Mouse (Mus musculus) CH12.LX (cell line): Measurements from ENCODE around the gene Trim59. TPM values are rescaled to one million over a fixed set of nuclear protein-coding genes. Genes with fewer than 3 reads are reported as not detected.

ENCODE experiments used
- DNase-seq: peaks from one replicate; pipeline ENCODE4 v3.0.0-alpha.2; 2013; ENCODE audit errors: extremely low read depth
- H3K27ac ChIP-seq: 2 replicates; pipeline ENCODE4 v1.5.1; 2012; ENCODE audit warnings: low read depth, mild to moderate bottlenecking, control low read depth, moderate library complexity; ENCODE audit not compliant: insufficient read depth
- H3K27me3 ChIP-seq: replicated peaks from 2 replicates; pipeline ENCODE3; 2012; ENCODE audit warnings: inconsistent platforms
- H3K36me3 ChIP-seq, 2 experiments: replicated peaks in 1 of 2; 2 replicates each; pipeline versions ENCODE3 to v1.6.1; 2012; ENCODE audit warnings: inconsistent platforms in 1 of 2, low read length in 1 of 2, mild to moderate bottlenecking in 1 of 2, mixed read lengths in 1 of 2, moderate library complexity in 1 of 2; ENCODE audit not compliant: control insufficient read depth in 1 of 2, insufficient read depth in 1 of 2
- H3K4me1 ChIP-seq, 2 experiments: 2 replicates each; pipeline ENCODE4 v1.6.1; 2012; ENCODE audit warnings: inconsistent platforms in 1 of 2, moderate library complexity in 1 of 2; ENCODE audit not compliant: insufficient read depth in 2 of 2, control insufficient read depth in 1 of 2
- H3K4me2 ChIP-seq: 2 replicates; pipeline ENCODE4 v1.6.1; 2012; ENCODE audit warnings: low read depth, mild to moderate bottlenecking, control low read depth; ENCODE audit not compliant: poor library complexity, insufficient read depth, severe bottlenecking
- H3K4me3 ChIP-seq, 3 experiments: fragments of 150-350 bp in 1 of 3; sonication (generic) in 1 of 3; replicated peaks in 1 of 3; 2 replicates each; pipeline versions ENCODE3 to v1.5.1; 2011 to 2012; ENCODE audit warnings: low read depth in 2 of 3, low read length in 2 of 3, mild to moderate bottlenecking in 2 of 3, moderate library complexity in 2 of 3, control low read depth in 1 of 3, improper control_type of control experiment in 1 of 3, inconsistent platforms in 1 of 3, mixed read lengths in 1 of 3; ENCODE audit not compliant: poor library complexity in 1 of 3
- H3K79me2 ChIP-seq: replicated peaks from 2 replicates; pipeline ENCODE4 v1.6.1; 2012; ENCODE audit warnings: mild to moderate bottlenecking, moderate library complexity; ENCODE audit not compliant: control insufficient read depth, poor library complexity, insufficient read depth, severe bottlenecking; ENCODE audit errors: extremely low read depth
- H3K9ac ChIP-seq: 2 replicates; pipeline ENCODE4 v1.6.1; 2012; ENCODE audit warnings: low read depth, mild to moderate bottlenecking, control low read depth, moderate library complexity; ENCODE audit not compliant: insufficient read depth
- H3K9me3 ChIP-seq: replicated peaks from 2 replicates; pipeline ENCODE3; 2012; ENCODE audit warnings: low read length, inconsistent platforms, mixed read lengths
- BHLHE40 ChIP-seq: IDR thresholded peaks from 2 replicates; pipeline ENCODE4 v1.6.1; 2011; ENCODE audit warnings: mild to moderate bottlenecking, low read depth, low read length, improper control_type of control experiment
- CHD1 ChIP-seq: IDR thresholded peaks from 2 replicates; pipeline ENCODE4 v1.6.1; 2012; ENCODE audit warnings: low read depth, low read length, improper control_type of control experiment, inconsistent platforms
- CHD2 ChIP-seq: IDR thresholded peaks from 2 replicates; pipeline ENCODE4 v1.6.1; 2011; ENCODE audit warnings: low read length, improper control_type of control experiment
- CTCF ChIP-seq, 2 experiments: IDR thresholded peaks in 1 of 2; conservative IDR thresholded peaks in 1 of 2; 2 replicates each; pipeline ENCODE4 v1.5.1; 2011 to 2012; ENCODE audit warnings: low read depth in 2 of 2, low read length in 2 of 2, improper control_type of control experiment in 1 of 2, inconsistent platforms in 1 of 2, mild to moderate bottlenecking in 1 of 2, moderate library complexity in 1 of 2
- E2F4 ChIP-seq: IDR thresholded peaks from 2 replicates; pipeline ENCODE4 v1.6.1; 2011; ENCODE audit warnings: low read depth, low read length, improper control_type of control experiment; ENCODE audit not compliant: insufficient replicate concordance
- ELF1 ChIP-seq: IDR thresholded peaks from 2 replicates; pipeline ENCODE4 v1.6.1; 2014; ENCODE audit warnings: low read depth, mild to moderate bottlenecking, inconsistent platforms, low read length, improper control_type of control experiment
- EP300 ChIP-seq: IDR thresholded peaks from 2 replicates; pipeline ENCODE4 v1.6.1; 2011; ENCODE audit warnings: low read length, improper control_type of control experiment
- ETS1 ChIP-seq: conservative IDR thresholded peaks from 2 replicates; pipeline ENCODE4 v1.6.1; 2012; ENCODE audit warnings: low read depth, mild to moderate bottlenecking, inconsistent platforms, low read length, improper control_type of control experiment, moderate library complexity
- GABPA ChIP-seq: IDR thresholded peaks from 2 replicates; pipeline ENCODE4 v1.6.1; 2012; ENCODE audit warnings: low read depth, low read length, improper control_type of control experiment, inconsistent platforms; ENCODE audit not compliant: insufficient replicate concordance
- HCFC1 ChIP-seq: IDR thresholded peaks from 2 replicates; pipeline ENCODE4 v1.6.1; 2012; ENCODE audit warnings: low read depth, mild to moderate bottlenecking, inconsistent platforms, low read length, improper control_type of control experiment
- IRF4 ChIP-seq: IDR thresholded peaks from 2 replicates; pipeline ENCODE4 v1.6.1; 2014; ENCODE audit warnings: low read depth, mild to moderate bottlenecking, inconsistent platforms, low read length, improper control_type of control experiment
- JUN ChIP-seq: IDR thresholded peaks from 2 replicates; pipeline ENCODE4 v1.6.1; 2011; ENCODE audit warnings: low read depth, mild to moderate bottlenecking, low read length, improper control_type of control experiment, moderate library complexity; ENCODE audit not compliant: insufficient read depth
- JUND ChIP-seq: conservative IDR thresholded peaks from 2 replicates; pipeline ENCODE4 v1.6.1; 2011; ENCODE audit warnings: low read depth, low read length, improper control_type of control experiment
- KAT2A ChIP-seq: IDR thresholded peaks from 2 replicates; pipeline ENCODE4 v1.6.1; 2012; ENCODE audit warnings: low read length, improper control_type of control experiment, inconsistent platforms; ENCODE audit not compliant: insufficient replicate concordance
- MAFK ChIP-seq: IDR thresholded peaks from 2 replicates; pipeline ENCODE4 v1.6.1; 2011; ENCODE audit warnings: low read length, improper control_type of control experiment; ENCODE audit not compliant: insufficient replicate concordance
- MAX ChIP-seq: IDR thresholded peaks from 2 replicates; pipeline ENCODE4 v1.6.1; 2011; ENCODE audit warnings: low read length, improper control_type of control experiment
- MAZ ChIP-seq: IDR thresholded peaks from 2 replicates; pipeline ENCODE4 v1.6.1; 2012; ENCODE audit warnings: low read depth, mild to moderate bottlenecking, inconsistent platforms, low read length, improper control_type of control experiment, moderate library complexity
- MEF2A ChIP-seq: IDR thresholded peaks from 2 replicates; pipeline ENCODE4 v1.6.1; 2014; ENCODE audit warnings: low read depth, mild to moderate bottlenecking, inconsistent platforms, low read length, improper control_type of control experiment, borderline replicate concordance
- MXI1 ChIP-seq: IDR thresholded peaks from 2 replicates; pipeline ENCODE4 v1.6.1; 2011; ENCODE audit warnings: mild to moderate bottlenecking, low read depth, low read length, improper control_type of control experiment
- MYC ChIP-seq: IDR thresholded peaks from 2 replicates; pipeline ENCODE4 v1.6.1; 2011; ENCODE audit warnings: low read depth, mild to moderate bottlenecking, improper control_type of control experiment, low read length
- NELFE ChIP-seq: IDR thresholded peaks from 2 replicates; pipeline ENCODE4 v1.6.1; 2011; ENCODE audit warnings: low read depth, low read length, improper control_type of control experiment
- NRF1 ChIP-seq: IDR thresholded peaks from 2 replicates; pipeline ENCODE4 v1.6.1; 2014; ENCODE audit warnings: low read depth, mild to moderate bottlenecking, inconsistent platforms, low read length, improper control_type of control experiment, moderate library complexity
- PAX5 ChIP-seq: IDR thresholded peaks from 2 replicates; pipeline ENCODE4 v1.6.1; 2012; ENCODE audit warnings: low read length, inconsistent platforms, mixed read lengths
- POLR2A ChIP-seq: IDR thresholded peaks from 2 replicates; pipeline ENCODE4 v1.6.1; 2011; ENCODE audit warnings: low read depth, mild to moderate bottlenecking, improper control_type of control experiment, low read length
- POLR2AphosphoS2 ChIP-seq: IDR thresholded peaks from 2 replicates; pipeline ENCODE4 v1.6.1; 2011; ENCODE audit warnings: low read depth, low read length, improper control_type of control experiment
- RAD21 ChIP-seq: IDR thresholded peaks from 2 replicates; pipeline ENCODE4 v1.6.1; 2011; ENCODE audit warnings: low read depth, mild to moderate bottlenecking, low read length, improper control_type of control experiment, moderate library complexity
- RCOR1 ChIP-seq: conservative IDR thresholded peaks from 2 replicates; pipeline ENCODE4 v1.6.1; 2012; ENCODE audit warnings: low read depth, mild to moderate bottlenecking, inconsistent platforms, low read length, improper control_type of control experiment
- SIN3A ChIP-seq: IDR thresholded peaks from 2 replicates; pipeline ENCODE4 v1.6.1; 2012; ENCODE audit warnings: low read length, improper control_type of control experiment, inconsistent platforms
- SMC3 ChIP-seq: IDR thresholded peaks from 2 replicates; pipeline ENCODE4 v1.6.1; 2011; ENCODE audit warnings: low read depth, low read length, improper control_type of control experiment
- TBP ChIP-seq: conservative IDR thresholded peaks from 2 replicates; pipeline ENCODE4 v1.6.1; 2011; ENCODE audit warnings: low read depth, low read length, improper control_type of control experiment
- TCF12 ChIP-seq: IDR thresholded peaks from 2 replicates; pipeline ENCODE4 v1.6.1; 2014; ENCODE audit warnings: low read depth, mild to moderate bottlenecking, inconsistent platforms, low read length, improper control_type of control experiment
- UBTF ChIP-seq: IDR thresholded peaks from 2 replicates; pipeline ENCODE4 v1.6.1; 2012; ENCODE audit warnings: low read depth, mild to moderate bottlenecking, inconsistent platforms, low read length, improper control_type of control experiment, moderate library complexity
- USF1 ChIP-seq: IDR thresholded peaks from 2 replicates; pipeline ENCODE4 v1.6.1; 2014; ENCODE audit warnings: low read depth, mild to moderate bottlenecking, inconsistent platforms, low read length, improper control_type of control experiment
- USF2 ChIP-seq: conservative IDR thresholded peaks from 2 replicates; pipeline ENCODE4 v1.6.1; 2011; ENCODE audit warnings: low read depth, low read length, improper control_type of control experiment
- ZC3H11A ChIP-seq: IDR thresholded peaks from 2 replicates; pipeline ENCODE4 v1.6.1; 2012; ENCODE audit warnings: low read depth, mild to moderate bottlenecking, inconsistent platforms, low read length, improper control_type of control experiment
- ZKSCAN1 ChIP-seq: IDR thresholded peaks from 2 replicates; pipeline ENCODE4 v1.6.1; 2012; ENCODE audit warnings: low read depth, inconsistent platforms, low read length, improper control_type of control experiment, borderline replicate concordance
- ZMIZ1 ChIP-seq: IDR thresholded peaks from 2 replicates; pipeline ENCODE4 v1.6.1; 2012; ENCODE audit warnings: low read depth, mild to moderate bottlenecking, inconsistent platforms, low read length, improper control_type of control experiment
- ZNF384 ChIP-seq: IDR thresholded peaks from 2 replicates; pipeline ENCODE4 v1.6.1; 2012; ENCODE audit warnings: low read depth, low read length, improper control_type of control experiment, inconsistent platforms
- dilution Hi-C: fragments of 300-500 bp; cut with MboI; formaldehyde crosslinking; loops from 2 replicates; pipeline ENCODE4 v1.14.3; 2020; ENCODE audit warnings: low sequenced_read_pairs; ENCODE audit not compliant: extremely low pct_unique_long_range_greater_than_20kb, extremely low pct_ligation_motif_present
- in situ Hi-C: fragments of 300-500 bp; cut with MboI; formaldehyde crosslinking; loops from 3 replicates; pipeline ENCODE4 v1.14.3; 2019; ENCODE audit warnings: low sequenced_read_pairs, low pct_ligation_motif_present, low pct_unique_long_range_greater_than_20kb, mixed read lengths
- polyA plus RNA-seq: library from polyadenylated mRNA; unstranded; fragments of >175 nt; gene quantifications from 2 replicates; pipeline ENCODE4 v1.2.1, GENCODE M21; 2012; ENCODE audit warnings: low read depth; ENCODE audit not compliant: insufficient read length
- total RNA-seq, 2 experiments: library from RNA; depleted of rRNA; stranded (reverse); fragments of 300-350 nt in 1 of 2; fragments of >200 nt in 1 of 2; gene quantifications; 2 replicates each; pipeline ENCODE4 v1.2.3; 2012 to 2014

Trim59 gene
- total and polyA plus RNA-seq, 3 experiments = 7.4 to 42.9 (median 29.1) TPM

GRCm38 (mm10) chr3:69004437-69005337 lies 39.9 kb downstream of the Trim59 start, which contains the start of the genes Ift80 and Smc4:
TSS of gene Ift80 (minus strand) at chr3:69004570.
TSS of gene Smc4 (plus strand) at chr3:69004738.
- DNase-seq = peak; percentile 98
- in situ Hi-C loops = no loop called here
- Histone ChIP-seq H3K9ac (peak within 1 kb of the TSS; percentile 89), H3K27me3 (no peaks in the 10 kb centered on the region), H3K4me3 (peak within 1 kb of the TSS; percentile 89 to 98 (median 97)), H3K36me3 (peaks cover 2 to 18% of the 10 kb centered on the region in 2 experiments), H3K4me1 (peaks cover 0 to 12% of the 10 kb centered on the region in 2 experiments; a peak in 1 of 4 replicates), H3K79me2 (peaks cover 40% of the 10 kb centered on the region), H3K9me3 (peaks cover 2% of the 10 kb centered on the region), H3K4me2 (peak within 1 kb of the TSS; percentile 96), H3K27ac (peak within 1 kb of the TSS; percentile 78)
- peak; percentile 97 for TF ChIP-seq CHD2
- no peak for TF ChIP-seq ZKSCAN1
- TF ChIP-seq MAZ = peak; percentile 79
- no peak for TF ChIP-seq PAX5
- no peak; the same call in 1 of the 2 replicates for TF ChIP-seq ETS1
- no peak for TF ChIP-seq CHD1
- TF ChIP-seq E2F4 = peak; percentile 93; the same call in 1 of the 2 replicates
- TF ChIP-seq GABPA = no peak
- no peak for TF ChIP-seq SMC3
- peak; percentile 21; the same call in 1 of the 2 replicates for TF ChIP-seq MYC
- peak; percentile 55 for TF ChIP-seq IRF4
- peak; percentile 85 for TF ChIP-seq KAT2A
- TF ChIP-seq POLR2AphosphoS2 = peak; percentile 83; the same call in 1 of the 2 replicates
- peak; percentile 100 for TF ChIP-seq NRF1
- peak; percentile 85 for TF ChIP-seq NELFE
- no peak for TF ChIP-seq JUND
- TF ChIP-seq RAD21 = no peak
- no peak; the same call in 1 of the 2 replicates for TF ChIP-seq UBTF
- no peak for TF ChIP-seq ZC3H11A
- peak; percentile 81 for TF ChIP-seq HCFC1
- TF ChIP-seq ZMIZ1 = peak; percentile 57; the same call in 1 of the 2 replicates
- peak; percentile 88 for TF ChIP-seq SIN3A
- TF ChIP-seq MAFK = no peak
- no peak for TF ChIP-seq USF2
- TF ChIP-seq MAX = peak; percentile 77
- TF ChIP-seq CTCF (conservative IDR thresholded peaks at IDR 0.05 in 1 of 2, IDR thresholded peaks at IDR 0.05 in 1 of 2; ENCODE audit: low read depth in 2 of 2, low read length in 2 of 2) = no peak
- TF ChIP-seq JUN = no peak
- TF ChIP-seq USF1 = no peak
- TF ChIP-seq TCF12 = peak; percentile 57
- no peak for TF ChIP-seq RCOR1
- no peak; the same call in none of the 2 replicates for TF ChIP-seq MXI1
- TF ChIP-seq TBP = peak; percentile 53; the same call in 1 of the 2 replicates
- TF ChIP-seq EP300 = no peak
- peak; percentile 97 for TF ChIP-seq ZNF384
- peak; percentile 48 for TF ChIP-seq BHLHE40
- peak; percentile 55 for TF ChIP-seq MEF2A
- TF ChIP-seq ELF1 = no peak; the same call in 1 of the 2 replicates
- TF ChIP-seq POLR2A = peak; percentile 83
- dilution Hi-C loops = no loop called here
